Mouse (Mus musculus) splenic B cell, adult 2 months (primary cell): ENCODE results near the gene Prim1.
"Not testable (repeated sequence)": the region's sequence is repeated elsewhere in the genome, so short reads cannot be mapped to it uniquely, and the experiment has no call there.

Experiments
- DNase-seq: peaks from one replicate; pipeline ENCODE4 v3.0.0-alpha.2; 2011; ENCODE audit warnings: low read depth, low spot score
- H3K27me3 ChIP-seq: 2 replicates; pipeline ENCODE4 v1.6.1; 2012; ENCODE audit warnings: mild to moderate bottlenecking, low read length, moderate library complexity, mixed read lengths; ENCODE audit not compliant: control insufficient read depth, poor library complexity, insufficient read depth, severe bottlenecking
- H3K36me3 ChIP-seq: 2 replicates; pipeline ENCODE4 v1.6.1; 2012; ENCODE audit warnings: mild to moderate bottlenecking, low read length, moderate library complexity, mixed read lengths; ENCODE audit not compliant: control insufficient read depth, poor library complexity, insufficient read depth, severe bottlenecking

Prim1 gene

DNA sequence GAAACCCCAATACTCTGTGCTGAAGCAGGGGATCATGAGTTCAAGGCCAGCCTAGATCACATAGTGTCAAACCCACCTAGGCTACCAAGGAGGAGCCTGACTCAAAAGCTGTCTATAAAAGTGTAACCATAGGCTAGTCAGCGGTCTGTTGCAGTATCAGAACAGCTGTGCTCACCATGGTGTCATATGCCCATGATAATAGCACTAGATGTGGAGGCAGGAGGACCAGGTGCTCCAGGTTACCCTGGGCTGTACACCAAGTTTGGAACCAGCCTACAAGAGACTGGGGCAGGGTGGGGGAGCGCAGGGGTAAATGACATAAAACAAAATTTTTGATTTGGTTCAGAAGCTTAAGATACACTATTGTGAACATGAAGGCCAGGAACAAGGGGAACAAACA is 34.8 kb downstream of the Prim1 start:
- no peak for DNase-seq
- Histone ChIP-seq H3K27me3 (no peaks in the 10 kb centered on the region), H3K36me3 (peaks cover 5% of the 10 kb centered on the region)

GRCm38 (mm10) chr10:128050355-128050754 is 35.4 kb downstream of the Prim1 start:
- peaks cover 5% of the 10 kb centered on the region; the same call in 1 of the 2 replicates for H3K36me3 ChIP-seq
- no peak for DNase-seq
- no peaks in the 10 kb centered on the region for H3K27me3 ChIP-seq

DNA sequence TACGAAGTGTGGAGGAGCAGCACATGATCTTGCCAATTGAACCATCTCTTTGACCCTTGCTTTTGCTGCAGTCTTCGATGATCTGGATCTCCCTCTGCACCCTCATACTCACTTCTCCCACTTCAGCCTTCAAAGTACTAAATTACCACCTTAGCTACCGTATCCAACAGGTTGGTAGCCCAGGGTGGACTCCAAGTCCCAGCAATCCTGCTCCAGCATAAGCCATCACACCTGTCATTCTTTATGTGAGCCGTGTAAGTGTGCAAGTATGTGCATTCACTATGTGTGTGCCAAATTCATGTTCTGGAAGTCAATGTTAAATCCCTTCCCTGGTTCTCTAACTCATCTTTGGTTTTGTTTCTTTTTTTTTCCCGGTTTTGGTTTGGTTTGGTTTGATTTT is 36.6 kb downstream of the Prim1 start:
- no peak for DNase-seq
- no peaks in the 10 kb centered on the region for H3K27me3 ChIP-seq
- H3K36me3 ChIP-seq = peaks cover 5% of the 10 kb centered on the region; the same call in 1 of the 2 replicates

GRCm38 (mm10) chr10:128052136-128052535 is 37.2 kb downstream of the Prim1 start:
- H3K36me3 ChIP-seq, DNase-seq, H3K27me3 ChIP-seq: not testable (repeated sequence)

- peaks cover 4% of the 10 kb centered on the region; the same call in 1 of the 2 replicates for H3K36me3 ChIP-seq
- H3K27me3 ChIP-seq = no peaks in the 10 kb centered on the region
- DNase-seq = no peak
Measured at GRCm38 (mm10) chr10:128053001-128053400, 38.0 kb downstream of the Prim1 start.

GRCm38 (mm10) chr10:128058184-128058583 is 43.2 kb downstream of the Prim1 start:
- no peak for DNase-seq
- Histone ChIP-seq H3K27me3 (no peaks in the 10 kb centered on the region), H3K36me3 (no peaks in the 10 kb centered on the region)

- DNase-seq = peak; percentile 95
- Histone ChIP-seq H3K27me3 (no peaks in the 10 kb centered on the region), H3K36me3 (no peaks in the 10 kb centered on the region)
Measured at GRCm38 (mm10) chr10:128058601-128059151, 43.7 kb downstream of the Prim1 start, which contains the start of gene Ptges3. Gene Ptges3, plus strand, starts transcription at chr10:128058954.

- H3K36me3 ChIP-seq = no peaks in the 10 kb centered on the region
- peak; percentile 86 for DNase-seq
- no peaks in the 10 kb centered on the region for H3K27me3 ChIP-seq
Measured at GRCm38 (mm10) chr10:128059207-128059981, 44.4 kb downstream of the Prim1 start.

- Histone ChIP-seq H3K27me3 (no peaks in the 10 kb centered on the region), H3K36me3 (no peaks in the 10 kb centered on the region)
- no peak for DNase-seq
Measured at GRCm38 (mm10) chr10:128061109-128061508, 46.1 kb downstream of the Prim1 start.

DNA sequence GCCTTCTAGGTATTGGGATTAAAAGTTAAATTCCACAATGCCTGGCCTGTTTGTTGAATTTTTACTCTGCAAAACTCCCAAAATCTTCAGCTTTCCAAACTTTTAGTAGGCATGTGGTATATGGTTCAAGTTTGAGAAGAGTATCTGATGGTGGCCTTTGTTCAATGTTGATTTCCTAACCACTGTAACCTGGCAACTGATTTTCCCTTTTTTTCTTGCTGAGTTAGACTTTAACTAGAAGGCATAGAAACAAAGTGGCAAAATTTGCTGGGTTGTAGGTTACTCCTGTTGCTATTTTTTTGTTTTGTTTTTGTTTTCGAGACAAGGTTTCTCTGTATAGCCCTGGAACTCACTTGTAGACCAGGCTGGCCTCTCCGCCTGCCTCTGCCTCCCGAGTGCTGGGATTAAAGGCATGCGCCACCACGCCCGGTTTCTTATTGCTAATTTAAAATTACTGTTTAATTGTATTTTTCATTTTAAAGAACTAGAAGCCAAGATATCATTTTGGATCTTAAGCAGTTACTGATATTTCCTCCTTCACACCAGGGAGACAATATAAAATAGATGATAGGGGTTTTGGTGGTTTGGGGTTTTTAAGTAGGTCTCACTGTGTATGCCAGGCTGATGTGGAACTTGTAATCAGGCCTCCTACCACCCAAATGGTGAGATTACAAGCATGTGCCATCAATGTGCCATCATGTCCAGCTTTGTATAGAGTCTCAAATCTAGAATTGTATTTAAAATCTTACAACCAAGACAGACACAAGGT is 47.4 kb downstream of the Prim1 start:
- no peak for DNase-seq
- Histone ChIP-seq H3K36me3 (no peaks in the 10 kb centered on the region), H3K27me3 (no peaks in the 10 kb centered on the region)

DNA sequence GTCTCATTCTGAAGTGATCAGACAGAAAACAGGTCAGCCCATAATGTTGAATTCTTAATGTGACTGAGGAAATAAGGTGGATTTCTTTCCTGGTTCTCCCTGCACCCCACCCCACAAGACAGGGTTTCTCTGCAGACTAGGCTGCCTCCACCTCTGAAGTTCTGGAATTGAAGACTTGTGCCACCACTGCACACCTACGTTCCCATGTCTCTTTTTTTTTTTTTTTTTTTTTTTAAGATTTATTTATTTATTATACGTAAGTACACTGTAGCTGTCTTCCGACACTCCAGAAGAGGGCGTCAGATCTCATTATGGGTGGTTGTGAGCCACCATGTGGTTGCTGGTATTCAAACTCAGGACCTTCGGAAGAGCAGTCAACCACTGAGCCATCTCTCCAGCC is 51.1 kb downstream of the Prim1 start:
- Histone ChIP-seq H3K36me3 (peaks cover 11% of the 10 kb centered on the region; the same call in 1 of the 2 replicates), H3K27me3 (no peaks in the 10 kb centered on the region)
- no peak for DNase-seq

DNA sequence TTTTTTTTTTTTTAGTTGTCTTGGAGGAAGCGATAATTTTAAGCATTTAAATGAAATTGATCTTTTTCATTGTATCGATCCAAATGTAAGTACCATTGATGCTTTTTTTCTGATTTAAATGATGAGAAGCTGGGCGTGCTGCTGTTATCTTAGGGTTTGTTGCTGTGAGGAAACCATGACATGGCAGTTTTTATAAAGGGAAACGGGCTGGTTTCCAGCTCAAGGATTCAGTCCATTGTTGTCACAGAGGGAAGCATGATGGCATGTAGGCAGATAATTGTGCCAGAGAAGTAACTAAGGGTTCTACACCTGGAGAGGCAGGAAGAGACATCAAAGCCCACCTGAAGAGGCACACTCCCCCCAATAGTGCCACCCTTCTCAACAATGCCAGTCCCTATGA is 54.2 kb downstream of the Prim1 start:
- peaks cover 13% of the 10 kb centered on the region for H3K36me3 ChIP-seq
- no peaks in the 10 kb centered on the region for H3K27me3 ChIP-seq
- DNase-seq = no peak

- not testable (repeated sequence) for H3K27me3 ChIP-seq, DNase-seq
- H3K36me3 ChIP-seq = peaks cover 13% of the 10 kb centered on the region
Measured at GRCm38 (mm10) chr10:128070432-128070831, 55.5 kb downstream of the Prim1 start.

- not testable (repeated sequence) for H3K36me3 ChIP-seq, DNase-seq
Measured at GRCm38 (mm10) chr10:128078269-128078668, 63.3 kb downstream of the Prim1 start.

More at GRCm38 (mm10) chr10:128078269-128078668, 63.3 kb downstream of the Prim1 start:
- H3K27me3 ChIP-seq = not testable (repeated sequence)
